Mouse (Mus musculus) liver, postnatal 0 days (tissue): Measurements from ENCODE around the gene Acot12. TPM values are rescaled to one million over a fixed set of nuclear protein-coding genes. Genes with fewer than 3 reads are reported as not detected.
"Not testable (repeated sequence)": the region's sequence is repeated elsewhere in the genome, so short reads cannot be mapped to it uniquely, and the experiment has no call there.

Experiments used
- ATAC-seq: fragments of 200-750 bp; cut with Nextera tagmentation; 2 replicates; pipeline ENCODE4 v1.8.0; 2017; ENCODE audit warnings: mild to moderate bottlenecking, moderate library complexity
- DNase-seq: peaks from one replicate; pipeline ENCODE4 v3.0.0-alpha.2; 2016
- H3K27ac ChIP-seq: fragments of 300-500 bp; sonication (generic); 2 replicates; pipeline ENCODE4 v1.5.1; 2014; ENCODE audit warnings: antibody characterized with exemption, moderate library complexity, mild to moderate bottlenecking, low read depth
- H3K27me3 ChIP-seq: fragments of 300-500 bp; sonication (generic); 2 replicates; pipeline ENCODE4 v1.6.1; 2014; ENCODE audit warnings: low read length, control low read depth, mixed read lengths; ENCODE audit not compliant: insufficient read depth
- H3K36me3 ChIP-seq: fragments of 300-500 bp; sonication (generic); replicated peaks from 2 replicates; pipeline ENCODE4 v1.6.1; 2014; ENCODE audit warnings: mild to moderate bottlenecking, control low read depth, low read length, moderate library complexity, mixed read lengths; ENCODE audit not compliant: insufficient read depth
- H3K4me1 ChIP-seq: fragments of 300-500 bp; sonication (generic); 2 replicates; pipeline ENCODE4 v1.6.1; 2014; ENCODE audit warnings: antibody characterized with exemption, mild to moderate bottlenecking, control low read depth; ENCODE audit not compliant: insufficient read depth
- H3K4me2 ChIP-seq: fragments of 300-500 bp; sonication (generic); 2 replicates; pipeline ENCODE4 v1.6.1; 2014; ENCODE audit warnings: low read depth, mild to moderate bottlenecking, low read length, moderate library complexity, mixed read lengths
- H3K4me3 ChIP-seq: fragments of 300-500 bp; sonication (generic); 2 replicates; pipeline ENCODE4 v1.5.1; 2014; ENCODE audit warnings: low read depth, low read length
- H3K9ac ChIP-seq: fragments of 300-500 bp; sonication (generic); replicated peaks from 2 replicates; pipeline ENCODE4 v1.6.1; 2014; ENCODE audit warnings: mild to moderate bottlenecking, moderate library complexity
- H3K9me3 ChIP-seq: fragments of 300-500 bp; sonication (generic); 2 replicates; pipeline ENCODE4 v1.6.1; 2016; ENCODE audit warnings: mild to moderate bottlenecking, control low read depth, low read length, mixed read lengths
- CTCF ChIP-seq: sonication (generic); IDR thresholded peaks from 2 replicates; pipeline ENCODE4 v1.5.1; 2016; ENCODE audit warnings: antibody characterized with exemption, low read depth
- EP300 ChIP-seq: IDR thresholded peaks from 2 replicates; pipeline ENCODE4 v1.6.1; 2016; ENCODE audit warnings: antibody characterized with exemption, low read depth, mild to moderate bottlenecking
- WGBS: fragments of 180-500 bp; shearing (Covaris S2); extraction: QIAGEN DNeasy Blood & Tissue Kit; methylation state at CpG from one replicate; pipeline ENCODE4 v1.1.7; 2014; ENCODE audit not compliant: insufficient replicate concordance; 5-methylcytosine and 5-hydroxymethylcytosine counted together
- polyA plus RNA-seq: library from polyadenylated mRNA; unstranded; fragments of >200 nt; fragmentation: Nextera tagmentation; extraction: Ambion mirVana; gene quantifications from 2 replicates; pipeline ENCODE4 v1.2.1, GENCODE M21; 2015

The Acot12 gene
- polyA plus RNA-seq, 1 experiment from 2014 or later = 30.0 TPM

DNA sequence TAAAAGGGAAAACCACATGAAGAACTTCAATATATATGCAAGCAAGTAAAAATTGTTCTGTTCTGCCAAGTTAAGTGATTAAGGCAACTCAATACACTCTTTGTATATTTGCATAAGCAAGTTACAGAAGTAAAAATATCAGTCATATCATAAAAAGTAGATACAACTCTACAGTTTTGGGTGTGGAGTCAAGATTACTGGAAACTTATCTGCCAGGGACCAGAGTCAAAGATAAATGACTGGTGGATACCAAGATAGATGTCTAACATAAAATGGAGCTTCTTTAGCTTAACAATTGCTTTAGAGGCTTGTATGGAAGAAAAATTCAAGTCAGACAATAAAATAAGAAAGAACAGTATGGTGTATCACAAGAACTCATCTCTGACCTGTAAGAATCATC, 13.4 kb downstream of the Acot12 start:
- H3K27me3 ChIP-seq = no peaks in the 10 kb centered on the region
- no peak for DNase-seq
- H3K4me1 ChIP-seq = peaks cover 2% of the 10 kb centered on the region; the same call in 1 of the 2 replicates
- H3K4me3 ChIP-seq = no peak overlapping the region
- H3K9me3 ChIP-seq = no peaks in the 10 kb centered on the region
- H3K27ac ChIP-seq = no peak overlapping the region
- no peak overlapping the region for H3K9ac ChIP-seq
- no peak for ATAC-seq
- H3K4me2 ChIP-seq = no peak overlapping the region
- H3K36me3 ChIP-seq = no peaks in the 10 kb centered on the region; the same call in 1 of the 2 replicates
- TF ChIP-seq CTCF (no peak), EP300 (no peak)

DNA sequence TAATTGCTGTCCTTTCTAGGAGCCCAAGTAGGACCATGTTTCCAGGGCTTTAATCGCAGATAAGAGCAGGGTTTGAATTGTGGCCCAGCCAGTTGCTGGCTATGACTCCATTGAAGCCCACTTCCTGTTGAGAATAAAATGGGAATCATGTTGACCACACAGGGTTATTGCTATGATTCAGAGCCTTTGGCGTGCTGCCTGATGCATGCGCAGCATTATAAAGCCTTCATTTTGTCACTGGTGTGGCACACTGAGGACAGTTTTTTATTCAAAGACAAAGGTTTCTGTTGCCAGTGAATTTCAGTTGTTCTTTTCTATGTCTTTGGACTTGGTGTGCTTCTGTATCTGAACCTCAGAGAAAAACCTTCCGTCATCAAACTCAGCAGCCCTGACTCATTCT, 14.9 kb downstream of the Acot12 start:
- DNase-seq = no peak
- no peak for TF ChIP-seq EP300
- TF ChIP-seq CTCF = no peak
- no peaks in the 10 kb centered on the region for H3K9me3 ChIP-seq
- no peak overlapping the region for H3K9ac ChIP-seq
- ATAC-seq = no peak
- H3K4me1 ChIP-seq = peaks cover 2% of the 10 kb centered on the region; the same call in 1 of the 2 replicates
- 83% methylated on average over 4 of the region's 4 CpGs for WGBS
- no peaks in the 10 kb centered on the region for H3K27me3 ChIP-seq
- H3K4me3 ChIP-seq = no peak overlapping the region
- H3K4me2 ChIP-seq = no peak overlapping the region
- no peaks in the 10 kb centered on the region; the same call in 1 of the 2 replicates for H3K36me3 ChIP-seq
- no peak overlapping the region for H3K27ac ChIP-seq

DNA sequence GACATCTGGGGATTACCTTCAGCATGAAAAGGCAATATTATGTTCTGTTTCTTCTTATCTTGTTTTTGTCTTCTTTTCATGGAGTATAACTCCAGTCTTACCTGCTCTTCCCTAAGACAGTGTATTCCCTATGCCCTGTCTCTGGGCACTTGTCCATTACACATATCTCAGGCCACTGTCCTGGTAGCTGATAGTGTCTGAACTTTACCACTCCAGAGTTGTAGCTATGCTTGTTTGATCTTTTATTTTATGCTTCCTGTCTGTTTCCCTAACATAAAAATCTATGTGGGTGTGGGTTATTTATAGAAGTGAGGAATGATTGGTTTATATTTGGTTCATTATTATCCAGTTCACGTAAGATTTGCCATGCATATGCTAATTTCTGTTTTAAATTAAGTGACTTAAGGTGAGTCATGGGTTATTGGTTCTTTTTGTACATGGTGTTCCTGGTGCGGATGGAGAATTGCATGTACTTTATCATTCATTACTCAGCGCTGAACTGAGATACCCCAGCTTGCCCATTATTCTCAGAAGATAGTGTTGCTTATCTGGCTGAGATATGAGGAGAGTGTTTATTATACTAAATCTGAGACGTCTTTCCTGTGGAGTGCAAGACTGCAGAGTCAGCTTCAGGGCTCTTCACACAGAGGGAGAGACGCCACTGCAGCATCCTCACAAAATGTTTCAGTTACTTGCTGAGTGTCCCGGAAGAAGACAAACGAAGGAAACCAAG, 17.2 kb downstream of the Acot12 start:
- H3K4me3 ChIP-seq = no peak overlapping the region
- H3K9me3 ChIP-seq = no peaks in the 10 kb centered on the region
- TF ChIP-seq EP300 = peak; percentile 38
- no peak for TF ChIP-seq CTCF
- peaks cover 2% of the 10 kb centered on the region for H3K36me3 ChIP-seq
- ATAC-seq (no peak), DNase-seq (no peak)
- H3K4me2 ChIP-seq = no peak overlapping the region
- H3K27ac ChIP-seq = no peak overlapping the region
- no peak overlapping the region for H3K9ac ChIP-seq
- no peaks in the 10 kb centered on the region for H3K27me3 ChIP-seq
- 72% methylated on average over 7 of the region's 7 CpGs for WGBS
- peaks cover 5% of the 10 kb centered on the region for H3K4me1 ChIP-seq

DNA sequence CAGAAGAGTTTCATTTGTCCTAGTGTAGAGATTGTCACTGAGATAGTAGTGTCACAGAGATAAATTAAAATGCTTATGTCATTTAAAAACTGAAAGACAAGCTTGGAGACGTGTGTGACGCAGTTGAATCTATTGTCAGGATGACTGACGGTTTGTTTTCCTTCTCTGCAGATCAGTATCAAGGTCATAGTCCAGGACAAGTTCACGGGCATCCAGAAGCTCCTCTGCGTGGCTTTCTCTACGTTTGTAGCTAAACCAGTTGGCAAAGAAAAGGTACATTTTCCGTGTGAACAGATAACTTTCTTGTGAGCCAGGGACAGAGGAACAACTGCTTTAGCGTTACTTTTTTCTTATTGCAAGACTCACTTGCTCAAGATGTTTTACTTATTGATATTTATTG, 18.5 kb downstream of the Acot12 start:
- DNase-seq (no peak), ATAC-seq (peak; percentile 69)
- Histone ChIP-seq H3K4me2 (no peak overlapping the region), H3K36me3 (peaks cover 2% of the 10 kb centered on the region), H3K9ac (no peak overlapping the region), H3K9me3 (no peaks in the 10 kb centered on the region), H3K4me3 (no peak overlapping the region), H3K27me3 (no peaks in the 10 kb centered on the region), H3K4me1 (peaks cover 5% of the 10 kb centered on the region), H3K27ac (no peak overlapping the region)
- 0 out of 2 replicates have a peak, but pooled peaks have one; percentile 13 for TF ChIP-seq EP300
- no peak for TF ChIP-seq CTCF
- WGBS = 45% methylated on average over 8 of the region's 8 CpGs

DNA sequence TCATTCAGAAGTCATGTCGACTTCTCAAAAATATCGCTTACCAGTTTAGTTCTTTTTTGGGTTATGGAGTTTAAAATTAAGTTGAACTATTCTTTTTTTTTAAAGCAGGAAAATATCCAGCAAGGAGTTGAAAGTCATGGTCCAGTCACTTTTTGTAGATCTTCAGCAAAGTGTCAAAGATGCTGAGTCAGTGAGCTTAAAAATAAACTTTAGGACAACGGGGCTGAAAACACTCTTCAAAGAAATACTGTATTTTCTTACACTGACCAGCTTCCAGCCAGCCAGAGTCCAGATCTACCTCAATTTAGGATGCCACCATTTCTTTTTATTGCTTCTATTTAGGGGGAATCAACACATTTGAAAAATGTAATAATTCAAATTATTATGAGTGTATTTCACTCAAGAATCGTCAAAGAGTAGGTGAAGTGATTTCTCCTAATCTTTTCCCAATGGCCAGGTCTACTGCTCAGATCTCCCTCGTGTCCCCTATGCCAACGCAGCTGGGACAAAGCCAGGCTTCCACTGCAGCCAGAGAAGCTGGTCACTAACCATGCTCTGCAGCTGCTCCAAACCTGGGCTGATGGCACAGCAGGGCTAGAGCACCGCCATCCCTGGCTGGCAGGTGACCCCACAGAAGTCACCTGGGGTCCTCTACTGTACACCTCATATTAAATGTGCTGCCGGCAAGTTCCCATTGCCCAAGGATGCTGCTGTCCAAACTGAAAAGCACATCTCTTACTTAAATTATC, 19.2 kb downstream of the Acot12 start:
- 80% methylated on average over 8 of the region's 8 CpGs for whole genome bisulfite sequencing
- Histone ChIP-seq H3K27me3 (no peaks in the 10 kb centered on the region), H3K4me3 (no peak overlapping the region), H3K9ac (no peak overlapping the region), H3K4me2 (no peak overlapping the region), H3K4me1 (peaks cover 5% of the 10 kb centered on the region), H3K9me3 (no peaks in the 10 kb centered on the region), H3K27ac (no peak overlapping the region), H3K36me3 (peaks cover 2% of the 10 kb centered on the region)
- DNase-seq (no peak), ATAC-seq (no peak)
- TF ChIP-seq CTCF (no peak), EP300 (no peak)

DNA sequence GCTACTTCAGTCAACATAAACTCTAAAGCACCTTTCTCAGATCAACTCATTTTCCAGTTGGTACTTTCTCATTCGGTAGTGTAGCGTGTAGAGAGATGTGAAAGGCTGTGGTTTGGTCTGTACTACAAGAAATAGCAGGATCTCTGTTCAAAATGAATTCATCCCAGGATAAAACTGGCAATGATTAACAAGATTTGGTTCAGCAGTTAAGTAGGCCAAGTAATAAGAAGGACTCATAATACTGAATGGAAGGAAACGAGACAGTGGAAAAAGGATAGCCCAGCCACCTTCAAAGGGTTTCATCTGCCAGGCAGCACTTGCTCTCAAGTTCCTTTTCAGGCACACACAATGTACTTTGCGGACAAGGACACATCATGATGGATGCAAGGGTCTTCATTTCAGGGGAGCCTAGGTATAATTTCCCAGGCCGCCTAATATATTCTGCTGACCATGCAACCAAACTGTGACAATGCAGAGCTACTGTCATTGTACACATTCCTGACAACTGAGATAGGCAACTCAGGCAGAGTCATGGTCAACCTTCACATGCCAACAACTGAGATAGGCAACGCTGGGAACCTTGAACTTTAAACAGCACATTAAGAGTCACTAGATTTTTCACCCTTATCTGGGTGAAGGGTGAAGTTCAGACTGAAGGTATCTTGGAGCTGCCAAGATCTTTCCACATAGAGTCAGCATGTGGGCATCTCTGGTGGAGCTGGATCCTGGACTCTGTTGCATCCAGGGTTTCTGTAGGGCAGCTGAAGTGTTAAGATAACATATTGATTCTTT, 20.5 kb downstream of the Acot12 start:
- Histone ChIP-seq H3K27me3 (no peaks in the 10 kb centered on the region), H3K9ac (no peak overlapping the region), H3K9me3 (no peaks in the 10 kb centered on the region), H3K4me2 (no peak overlapping the region), H3K4me3 (no peak overlapping the region), H3K36me3 (peaks cover 2% of the 10 kb centered on the region), H3K4me1 (peaks cover 3% of the 10 kb centered on the region), H3K27ac (no peak overlapping the region)
- 81% methylated on average over 6 of the region's 6 CpGs for WGBS
- ATAC-seq (no peak), DNase-seq (no peak)
- TF ChIP-seq CTCF = no peak
- TF ChIP-seq EP300 = no peak

DNA sequence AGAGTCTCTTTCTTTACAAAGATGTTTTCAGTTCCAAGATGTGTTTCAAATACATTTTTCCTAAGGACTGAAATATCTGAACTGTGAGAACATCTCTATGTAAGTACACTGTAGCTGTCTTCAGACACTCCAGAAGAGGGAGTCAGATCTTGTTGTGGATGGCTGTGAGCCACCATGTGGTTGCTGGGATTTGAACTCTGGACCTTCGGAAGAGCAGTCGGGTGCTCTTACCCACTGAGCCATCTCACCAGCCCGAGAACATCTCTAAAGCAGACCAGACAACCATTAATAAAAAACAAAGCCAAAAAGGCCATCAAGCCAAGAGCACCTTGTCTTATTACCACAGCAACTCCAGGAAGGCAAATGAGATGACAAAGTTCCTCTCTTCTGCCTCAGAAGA, 22.3 kb downstream of the Acot12 start:
- not testable (repeated sequence) for H3K4me3 ChIP-seq, DNase-seq, H3K27ac ChIP-seq, H3K27me3 ChIP-seq, H3K4me1 ChIP-seq, H3K36me3 ChIP-seq, H3K9ac ChIP-seq, H3K9me3 ChIP-seq, ATAC-seq, H3K4me2 ChIP-seq
- 84% methylated on average over 3 of the region's 3 CpGs for WGBS
